Mouse (Mus musculus) kidney, postnatal 4 days (tissue): Measurements from ENCODE around the gene Arl15.
A peak's percentile ranks its signal among the peaks of the same experiment; 100 is the strongest.

Source experiments
- DNase-seq, 2 experiments: peaks; one replicate each; pipeline ENCODE4 v3.0.0; 2021; ENCODE audit warnings: mixed read lengths in 2 of 2

The Arl15 gene

DNA sequence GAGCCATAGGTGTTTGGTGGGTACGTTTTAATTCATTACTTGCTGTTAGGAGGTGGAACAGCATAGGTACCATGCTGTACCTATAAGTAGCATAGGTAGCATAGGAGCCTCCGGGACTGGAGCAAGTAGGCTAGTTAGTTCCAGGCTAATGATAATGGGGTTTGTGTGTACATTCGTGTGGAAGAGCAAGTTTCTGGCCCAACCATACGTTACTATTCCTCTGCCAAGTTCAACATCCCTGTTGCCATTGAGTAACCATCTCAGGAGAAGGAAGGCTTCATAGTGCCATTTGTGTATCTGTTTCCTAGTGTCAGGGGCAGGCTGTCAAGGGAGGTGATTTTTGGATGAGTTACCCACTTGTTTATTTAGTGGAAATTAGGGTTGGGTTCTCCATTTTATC, 141.4 kb downstream of the Arl15 start:
- no peak for DNase-seq

DNA sequence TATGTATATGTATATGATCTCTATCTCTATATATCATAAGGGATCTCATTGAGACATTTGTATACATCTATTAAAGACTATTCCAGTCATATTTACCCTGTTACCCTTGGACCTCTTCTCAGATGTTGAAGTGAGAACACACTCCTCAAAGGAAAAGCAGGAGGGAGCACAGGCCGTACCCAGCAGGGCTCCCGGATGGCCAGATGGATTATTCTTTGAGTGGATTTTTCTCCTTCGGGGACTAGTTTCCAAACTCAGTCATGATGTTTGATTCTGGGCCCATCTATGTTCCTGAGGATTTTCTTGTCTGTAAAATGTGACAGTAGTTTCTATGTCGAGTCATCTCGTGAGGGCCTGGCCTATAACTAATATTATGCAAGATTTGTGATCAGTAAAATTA, 142.9 kb downstream of the Arl15 start:
- no peak for DNase-seq

DNA sequence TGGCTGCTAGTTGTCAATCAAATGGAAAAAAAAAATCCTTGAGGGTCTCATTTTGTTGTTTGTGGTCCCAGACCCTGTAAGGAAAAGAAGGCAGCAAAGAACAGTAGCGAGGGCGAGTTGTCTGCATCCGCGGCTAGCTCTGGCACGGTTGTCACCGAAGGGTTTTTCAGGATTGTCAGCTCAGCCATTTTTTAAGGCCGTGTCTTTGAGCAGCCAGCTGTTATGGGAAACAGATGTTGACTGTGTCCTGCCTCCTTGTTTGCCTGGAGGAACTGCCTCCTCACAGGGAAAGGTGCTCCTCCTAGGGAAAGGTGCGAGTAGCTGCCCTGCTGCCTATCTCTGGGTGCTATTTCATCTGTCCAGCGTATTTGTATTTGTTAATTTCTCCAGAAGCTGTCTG, 144.3 kb downstream of the Arl15 start:
- no peak for DNase-seq

DNA sequence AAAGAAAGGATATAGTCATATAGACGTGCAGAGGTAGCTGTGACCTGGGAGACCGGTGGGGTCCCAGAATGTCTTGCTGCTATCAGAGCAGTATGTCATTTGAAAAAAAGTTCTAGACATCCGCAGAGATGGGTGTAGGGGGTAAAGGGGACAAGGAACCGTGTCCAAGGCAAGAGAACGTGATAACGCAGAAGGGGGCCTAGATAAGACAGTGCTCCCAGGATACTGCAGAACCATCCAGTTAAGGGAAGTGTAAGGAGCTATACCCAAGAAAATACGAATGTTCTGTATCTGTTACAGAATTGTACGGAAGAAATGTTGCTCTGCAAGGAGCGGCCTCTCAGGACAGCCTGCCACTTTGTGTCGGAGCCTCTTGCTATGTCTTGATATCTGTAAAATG, 144.8 kb downstream of the Arl15 start:
- DNase-seq = no peak

DNA sequence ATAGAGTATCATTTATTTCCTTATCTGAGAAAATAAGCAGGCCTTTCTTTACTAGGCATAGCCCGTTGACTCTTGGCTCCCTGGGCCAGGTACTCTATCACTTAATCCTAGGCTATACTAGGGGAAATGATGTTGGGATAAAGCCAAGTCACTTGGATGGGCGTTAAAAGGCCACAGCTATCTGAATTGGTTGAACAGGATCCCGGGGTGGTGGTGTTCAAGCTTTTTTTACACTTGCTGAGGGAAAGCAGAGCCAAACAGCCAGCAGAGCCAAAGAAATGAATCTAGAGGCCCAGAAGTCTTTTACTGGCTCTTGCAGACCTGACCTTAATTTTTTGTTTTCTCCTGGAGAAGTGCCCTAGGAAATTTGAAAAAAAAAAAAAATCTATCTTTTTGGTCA, 145.4 kb downstream of the Arl15 start:
- no peak for DNase-seq

DNA sequence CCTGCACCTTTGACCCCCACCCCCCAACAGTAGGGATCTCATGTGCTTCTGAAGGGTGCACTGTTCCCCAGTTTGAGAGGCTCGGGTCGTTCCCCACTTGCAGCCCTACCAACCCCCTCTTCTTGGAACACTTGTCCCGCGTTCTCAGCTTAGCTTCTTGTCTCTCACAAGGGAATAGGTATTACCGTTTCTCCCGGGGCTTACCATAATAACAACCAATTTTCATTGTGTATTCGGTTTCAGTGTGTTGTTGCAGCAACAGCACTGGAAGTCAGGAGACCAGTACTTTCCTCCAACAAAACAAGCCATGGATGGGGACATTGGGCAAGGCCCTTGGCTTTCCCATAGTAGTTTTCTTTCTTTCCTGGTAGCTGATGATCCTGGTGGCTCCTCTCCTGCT, 145.8 kb downstream of the Arl15 start:
- DNase-seq = no peak

DNA sequence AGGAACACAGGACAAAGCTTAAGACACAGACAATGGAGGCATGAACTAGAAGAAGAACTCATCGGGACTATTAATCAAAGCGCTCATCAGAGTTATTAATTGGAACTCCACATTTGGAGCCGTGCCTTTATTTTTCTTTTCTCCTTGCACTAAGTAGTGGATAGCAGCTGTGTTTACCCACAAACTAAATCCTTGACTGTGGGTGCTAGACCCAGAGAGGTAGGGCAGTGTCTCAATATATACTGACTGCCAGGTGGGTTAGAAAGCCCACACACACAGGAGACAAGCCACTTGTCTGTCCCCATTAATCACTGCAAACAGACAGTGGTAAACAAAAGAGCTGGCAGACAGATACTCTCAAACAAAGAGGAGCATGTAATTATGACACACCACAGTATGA, 147.6 kb downstream of the Arl15 start:
- DNase-seq = no peak

DNA sequence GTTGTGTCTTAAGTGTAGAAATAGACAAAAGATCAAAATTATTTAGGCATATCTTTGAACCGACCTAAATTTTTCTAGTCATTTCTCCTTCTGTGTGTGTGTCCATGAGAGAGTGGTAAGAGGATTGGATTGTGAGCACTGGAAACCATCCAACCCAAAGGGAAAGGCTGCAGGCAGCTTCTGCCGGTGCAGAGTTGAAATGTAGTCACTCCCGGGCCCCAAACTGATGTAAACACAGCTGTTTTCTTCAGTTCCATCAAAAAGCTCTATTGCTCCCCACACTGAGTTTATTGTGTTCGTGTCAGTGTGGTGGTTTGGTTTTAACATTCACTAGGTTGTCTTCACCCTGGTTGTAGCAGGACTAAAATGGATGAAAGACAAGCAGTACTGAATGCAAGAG, 153.2 kb downstream of the Arl15 start:
- DNase-seq = no peak

DNA sequence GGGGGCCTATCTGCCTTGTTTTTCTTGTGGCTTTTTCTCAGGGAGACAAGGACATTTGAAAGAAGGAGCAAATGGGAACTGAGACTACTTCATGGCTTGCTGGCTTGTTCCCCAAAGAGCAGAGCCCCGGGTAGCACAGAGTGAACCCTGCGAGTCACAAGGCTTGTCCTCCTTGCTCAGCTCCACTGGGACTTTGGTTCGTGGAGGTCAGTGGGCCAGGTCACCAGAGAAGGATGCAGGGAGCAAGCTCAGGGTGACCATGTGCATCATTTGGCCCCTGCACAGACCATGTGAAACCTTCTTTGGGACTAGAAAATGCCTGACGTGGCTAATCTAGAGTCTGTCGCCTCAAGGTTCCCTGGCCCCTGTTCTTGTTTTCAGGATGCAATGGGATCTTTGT, 155.4 kb downstream of the Arl15 start:
- DNase-seq = peak; percentile 46 to 59

DNA sequence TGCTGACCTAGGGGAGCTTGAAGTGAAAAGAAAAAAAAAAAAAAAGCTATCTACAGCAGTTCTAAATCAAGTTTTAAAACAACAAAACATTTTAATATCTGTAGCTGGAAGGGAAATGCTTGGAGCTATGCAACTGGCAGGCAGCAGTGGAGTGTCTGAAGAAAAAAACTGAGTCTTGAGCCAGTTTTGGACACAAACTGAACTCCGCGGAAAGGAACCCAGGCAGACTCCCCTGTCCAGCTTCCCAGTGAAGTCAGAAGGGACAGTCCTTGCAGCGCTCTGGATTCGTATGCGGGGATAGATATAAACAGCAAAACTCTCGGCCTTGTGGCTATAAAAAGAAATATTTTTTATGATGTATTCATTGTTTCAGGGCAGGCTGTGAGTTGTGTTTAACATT, 155.8 kb downstream of the Arl15 start:
- peak; percentile 15 to 33 for DNase-seq

DNA sequence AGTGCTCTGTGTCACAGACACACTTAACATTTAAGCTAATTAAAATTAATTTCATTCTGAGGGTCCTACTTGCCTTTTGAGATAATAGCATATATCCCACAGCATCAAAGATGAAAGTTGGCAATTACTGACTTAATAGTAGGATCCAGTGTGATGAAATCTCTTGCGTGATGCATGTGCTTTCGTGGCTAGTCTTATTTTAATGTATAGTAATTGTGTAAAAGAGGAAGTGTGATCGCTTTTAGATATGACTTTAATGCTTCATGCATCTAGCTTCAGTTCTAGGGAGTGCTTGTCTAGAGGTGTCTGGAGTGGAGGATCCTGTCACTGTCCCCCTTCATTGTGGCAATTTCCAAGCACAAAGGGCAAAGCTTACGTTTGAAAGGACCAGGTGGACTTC, 163.1 kb downstream of the Arl15 start:
- DNase-seq = no peak

DNA sequence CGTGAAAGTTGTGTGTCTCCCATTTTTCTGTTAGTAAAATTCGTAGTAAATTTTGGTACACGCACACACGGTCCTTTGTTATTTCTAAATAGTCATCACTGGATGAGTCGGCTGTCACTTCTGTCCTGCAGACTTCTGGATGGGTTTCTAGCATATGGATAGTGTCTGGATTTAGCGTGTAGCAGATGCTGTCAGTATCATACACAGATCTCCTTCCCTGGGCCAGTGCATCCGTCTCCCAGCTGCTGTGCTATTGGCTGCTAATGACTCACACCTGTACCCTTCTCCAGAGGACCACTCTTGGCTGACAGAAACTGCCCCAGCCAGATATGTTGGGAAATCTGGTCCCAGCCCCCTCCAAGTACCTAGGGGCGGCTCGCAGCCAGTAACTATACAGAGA, 170.6 kb downstream of the Arl15 start:
- no peak for DNase-seq

DNA sequence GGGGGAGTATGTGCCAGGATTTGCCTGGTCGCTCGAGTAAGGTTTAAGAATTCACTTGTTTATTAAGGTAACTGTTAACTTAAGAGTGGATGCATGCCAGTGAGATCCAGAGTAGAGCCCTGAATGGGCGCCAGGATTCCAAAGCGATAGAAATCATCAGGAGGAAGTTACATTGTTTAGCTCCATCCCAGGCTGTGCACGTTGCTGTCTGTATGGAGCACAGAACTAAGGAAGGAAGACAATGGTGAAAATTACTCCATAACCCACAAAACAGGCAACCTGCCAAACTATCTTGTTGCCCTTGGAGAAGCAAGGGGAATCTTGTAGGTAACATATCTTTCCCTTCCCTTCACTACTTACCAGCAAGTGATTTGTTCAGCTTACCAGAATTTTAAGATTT, 176.4 kb downstream of the Arl15 start:
- peak in 1 of 2 experiments; percentile 16 for DNase-seq

DNA sequence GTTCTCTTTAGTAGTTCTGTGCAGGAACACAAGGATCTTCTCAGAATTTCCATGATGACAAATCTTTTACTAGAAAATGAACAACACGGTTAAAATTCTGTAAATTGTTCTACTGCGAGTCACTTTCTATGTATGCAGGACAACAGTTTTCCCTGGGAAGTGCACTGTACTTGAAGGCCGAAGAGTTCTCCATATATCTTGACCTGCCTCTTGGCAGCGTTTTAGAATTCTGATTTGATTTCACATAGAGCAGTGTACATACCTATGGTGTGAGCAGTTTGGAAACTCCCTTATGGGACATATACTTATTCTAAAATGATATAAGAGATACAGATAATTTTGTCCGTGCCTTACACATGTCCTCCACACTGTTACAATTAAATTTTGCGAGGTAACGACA, 178.1 kb downstream of the Arl15 start:
- DNase-seq = no peak

DNA sequence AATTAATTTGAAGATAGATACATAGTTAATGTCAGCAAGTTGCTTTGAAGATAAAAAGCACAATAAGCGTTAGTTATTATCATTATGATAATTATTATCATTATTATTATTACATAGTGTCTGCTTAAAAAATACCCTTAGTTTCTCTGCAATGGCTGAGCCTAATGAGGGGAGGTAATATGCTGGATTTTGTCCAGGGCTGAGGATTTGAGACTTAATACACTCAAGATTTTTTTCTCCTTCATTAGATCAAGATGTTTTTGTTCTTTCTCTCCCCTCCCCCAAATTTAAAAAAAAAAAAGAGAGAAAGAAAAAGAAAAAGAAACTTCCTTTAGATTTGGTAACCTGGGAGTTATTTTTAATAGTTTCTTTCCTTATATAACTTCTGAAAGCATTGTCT, 180.6 kb downstream of the Arl15 start:
- no peak for DNase-seq

DNA sequence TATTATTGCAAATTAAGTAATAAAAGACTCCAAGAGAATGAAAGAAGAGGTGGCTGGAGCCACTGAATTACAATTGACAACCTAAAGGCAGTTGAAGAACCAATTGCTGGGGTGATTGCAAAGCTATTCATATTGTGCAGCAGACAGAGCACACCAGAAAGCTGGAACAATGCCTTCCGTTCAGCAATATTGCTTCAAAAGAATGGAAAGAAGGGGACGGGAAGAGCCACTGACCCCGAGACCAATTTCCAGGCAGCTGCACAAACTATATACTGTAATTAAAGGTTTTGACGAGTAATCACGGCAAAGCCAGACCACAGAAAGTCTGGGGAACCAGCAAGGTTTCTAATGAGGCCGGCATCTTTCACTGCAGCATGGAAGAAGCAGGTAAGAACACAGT, 181.4 kb downstream of the Arl15 start:
- no peak for DNase-seq

DNA sequence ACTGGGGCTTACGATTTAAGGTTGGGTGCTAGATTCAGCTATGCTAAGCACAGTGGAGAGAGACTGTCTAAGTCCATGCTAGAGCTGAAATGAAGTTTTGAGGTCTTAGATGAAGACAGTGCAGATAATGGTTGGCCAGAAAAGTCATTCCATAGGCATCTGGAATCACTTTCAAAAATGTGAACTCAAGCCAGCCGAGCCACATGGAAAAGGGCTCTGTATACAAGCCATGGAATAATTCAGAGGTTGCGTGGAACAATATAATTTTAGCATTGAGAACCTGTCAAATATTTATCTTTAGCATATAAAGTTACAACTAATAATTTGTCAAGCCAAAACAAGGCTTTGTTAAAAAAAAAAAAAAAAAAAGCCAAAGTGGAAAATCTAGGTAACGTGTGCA, 182.6 kb downstream of the Arl15 start:
- no peak for DNase-seq

DNA sequence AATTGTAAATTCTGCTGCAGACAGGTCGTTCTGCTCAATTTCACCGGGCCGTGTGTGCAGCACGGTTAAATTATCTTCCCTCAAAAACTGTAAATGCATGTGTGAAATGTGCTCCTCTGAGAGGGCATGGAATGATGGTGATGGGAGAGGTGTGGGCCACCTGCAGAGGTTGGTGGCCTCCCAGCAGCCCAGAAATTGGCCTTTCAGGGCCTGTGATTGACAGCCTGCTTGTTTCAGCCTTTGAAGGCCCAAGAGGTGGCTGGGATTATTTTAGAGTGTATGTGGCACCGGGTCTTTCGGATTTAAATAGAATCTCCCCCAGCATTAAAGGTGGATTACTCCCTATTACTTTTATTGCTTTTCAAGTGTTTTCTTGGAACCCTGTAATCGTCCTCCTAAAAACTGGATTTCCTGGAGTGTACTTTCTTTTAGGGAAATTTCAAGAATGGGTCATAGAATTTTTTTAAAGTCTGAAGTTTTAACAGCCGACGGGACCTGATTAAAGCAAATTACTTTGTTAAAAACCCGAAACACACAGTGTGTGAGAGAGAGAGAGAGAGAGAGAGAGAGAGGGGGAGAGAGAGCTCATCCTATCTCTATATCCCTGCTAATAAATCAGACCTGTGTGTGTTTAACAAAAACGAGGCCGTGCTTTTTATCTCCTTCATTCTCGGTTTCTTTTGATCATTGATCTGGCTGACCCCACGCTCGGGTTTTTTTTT, 186.6 kb downstream of the Arl15 start:
- DNase-seq = peak in 1 of 2 experiments; percentile 9

DNA sequence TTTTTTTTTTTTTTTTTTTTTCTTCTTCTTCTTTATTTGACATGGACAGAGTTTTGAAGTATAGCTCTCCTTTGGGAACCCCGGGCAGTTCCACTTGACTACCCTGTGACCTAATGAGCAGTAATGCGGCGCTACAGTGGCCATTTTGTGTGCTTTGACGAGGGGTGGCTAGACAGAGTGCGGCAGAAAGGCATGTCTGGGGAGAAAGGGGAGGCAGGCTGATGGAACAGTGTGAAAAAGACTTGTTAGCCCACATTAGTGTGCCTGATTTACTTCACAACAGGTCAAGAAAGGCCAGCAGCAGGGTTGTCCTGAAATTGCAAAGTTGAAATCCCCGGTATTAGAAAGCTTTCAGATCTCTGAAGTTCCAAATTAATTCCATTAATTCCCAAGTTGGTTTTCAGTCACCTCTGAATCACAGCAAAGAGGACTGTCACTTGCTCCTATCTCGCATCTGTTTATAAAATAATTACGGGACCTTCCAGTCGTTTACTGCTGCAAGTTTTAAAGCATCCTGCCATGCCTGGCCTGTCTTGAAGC, 187.2 kb downstream of the Arl15 start:
- DNase-seq = peak; percentile 18 to 39

DNA sequence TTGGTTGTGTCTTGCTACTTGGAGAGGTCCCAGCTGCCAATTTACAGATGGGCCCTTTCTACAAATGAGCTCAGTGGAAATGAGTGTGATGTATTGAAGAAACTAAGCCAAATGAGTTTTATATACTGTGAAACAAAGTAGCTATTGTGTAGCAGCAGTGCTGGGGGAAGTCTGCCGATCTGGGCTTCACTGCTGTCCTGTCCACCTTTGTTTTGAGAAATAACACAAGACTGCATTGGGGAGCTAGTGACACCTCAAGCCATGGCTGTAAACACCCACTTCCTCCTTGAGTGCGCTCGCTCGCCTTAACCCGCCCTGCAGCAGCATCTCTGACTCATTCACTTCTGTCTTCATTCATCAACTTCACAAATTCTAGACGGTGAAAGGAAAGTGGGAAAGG, 189.3 kb downstream of the Arl15 start:
- DNase-seq = peak in 1 of 2 experiments; percentile 6

DNA sequence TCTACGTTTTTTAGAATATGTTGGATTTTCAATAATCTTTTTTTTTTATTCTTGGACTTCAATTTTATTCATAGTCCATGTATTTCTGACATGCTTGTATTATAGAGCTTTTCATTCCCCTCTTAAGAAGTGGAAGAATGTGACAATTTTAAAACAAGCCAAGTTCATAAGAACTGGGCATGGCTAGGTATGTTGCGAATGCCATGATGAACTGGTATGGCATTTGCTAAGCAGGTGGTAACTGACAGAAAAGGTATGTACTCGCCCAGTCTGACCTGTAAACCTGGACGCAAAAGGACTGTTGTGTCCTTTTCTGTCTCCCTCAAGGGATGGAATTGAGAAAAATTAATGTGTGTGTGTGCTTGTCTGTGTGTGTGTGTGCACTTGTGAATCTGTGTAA, 190.2 kb downstream of the Arl15 start:
- no peak for DNase-seq

DNA sequence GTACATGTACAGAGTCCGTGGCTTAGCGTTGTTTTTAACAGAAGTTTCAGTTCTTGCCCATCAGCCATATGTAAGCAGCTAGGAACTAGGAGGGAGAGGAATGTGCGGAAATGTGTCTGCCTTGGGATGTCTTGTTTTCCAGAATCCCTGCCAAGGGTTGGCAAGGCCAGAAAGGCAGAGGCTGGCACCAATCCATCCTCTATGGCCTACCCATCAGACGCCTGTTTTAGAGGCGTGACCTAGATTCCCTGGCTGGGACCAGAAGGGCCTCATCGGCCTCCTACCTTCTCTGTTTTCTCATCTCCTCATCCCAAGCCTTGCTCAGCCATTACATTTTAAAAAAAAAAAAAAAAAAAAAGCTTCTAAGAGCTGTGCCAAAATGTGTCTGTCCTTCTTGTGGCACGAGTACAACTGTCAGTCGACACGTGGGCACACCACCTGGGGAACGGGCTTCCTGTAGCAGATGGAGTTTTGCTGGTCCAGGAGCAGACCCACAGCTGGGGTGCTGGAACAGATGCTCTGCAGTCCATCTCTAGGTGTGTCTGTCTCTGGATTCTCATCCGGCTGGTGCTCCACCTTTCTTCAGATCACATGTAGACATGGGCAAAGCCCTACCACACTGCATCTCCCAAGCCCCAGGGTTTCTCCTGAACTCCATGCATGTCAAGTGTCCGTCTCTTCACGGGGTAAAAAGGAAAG, 192.7 kb downstream of the Arl15 start:
- DNase-seq = no peak

DNA sequence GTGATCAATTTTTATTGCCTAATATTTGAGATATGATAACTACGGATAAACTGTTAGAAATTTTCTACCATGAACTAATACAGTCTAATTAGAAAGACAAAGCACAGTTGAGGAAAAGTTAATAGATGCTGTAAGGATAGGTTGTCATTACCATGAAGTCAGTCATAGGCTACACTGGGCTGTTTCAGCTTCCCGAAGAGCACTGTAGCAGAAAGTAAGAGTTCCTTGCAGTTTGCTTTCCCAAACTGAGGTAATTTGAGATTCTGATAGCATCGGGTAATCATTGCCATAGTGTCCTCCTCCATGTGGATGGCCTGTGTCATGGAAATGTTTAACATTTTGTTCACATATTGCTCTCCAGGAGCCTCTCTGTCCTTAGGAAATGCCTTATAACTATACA, 195.9 kb downstream of the Arl15 start:
- no peak for DNase-seq

DNA sequence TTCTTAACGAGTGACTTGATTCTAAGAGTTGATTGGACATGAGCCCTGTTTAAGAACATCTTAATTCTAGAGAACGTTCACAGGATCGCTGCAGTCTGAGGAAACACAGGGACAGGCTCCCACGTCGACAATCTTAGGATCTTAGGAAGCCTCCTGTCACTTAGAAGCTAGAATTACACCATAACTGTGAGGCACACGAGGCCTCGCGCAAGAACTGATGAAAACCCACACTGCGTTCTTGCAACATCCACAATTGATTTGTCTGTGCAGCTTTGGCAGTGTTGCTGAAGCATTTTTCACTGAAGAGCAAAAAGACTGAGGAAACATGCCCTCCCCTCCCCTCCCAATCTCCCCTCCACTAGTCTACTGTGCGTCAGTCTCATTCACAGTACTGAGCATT, 196.4 kb downstream of the Arl15 start:
- DNase-seq = no peak

DNA sequence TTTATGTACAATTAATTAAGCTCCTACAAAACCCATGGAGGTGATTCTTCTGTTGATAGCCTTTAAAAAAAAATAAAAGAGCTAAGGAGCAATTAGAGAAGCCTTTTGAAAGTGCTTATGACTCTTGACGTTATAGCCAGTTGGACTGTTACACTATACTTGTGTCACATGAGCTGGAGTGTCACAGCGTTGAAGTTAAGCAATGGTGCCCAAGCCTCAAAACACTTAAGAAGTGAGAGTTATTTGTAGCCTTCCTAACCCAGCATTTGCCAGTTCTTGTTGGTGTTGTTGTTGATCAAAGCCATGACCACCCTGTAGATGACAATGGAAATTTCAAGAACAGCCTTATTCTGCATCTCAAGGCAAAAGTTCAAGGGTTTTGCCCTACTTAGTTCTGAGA, 198.8 kb downstream of the Arl15 start:
- DNase-seq = no peak
